9 mouse cellular contexts compared by ENCODE assay signal in genomic region chr1:162196812-162197680, GRCm38 (mm10).
DNase-seq lines count a peak whose midpoint lies in the region; ATAC-seq lines count a peak whose summit lies in the region.
"Had no signal": no experiment of that assay in that cellular context is flagged by ENCODE, and none has a peak within 500 bp of the region (broad histone marks: within the 10 kb centered on the region; RNA-seq: fewer than 3 reads in every experiment).

No protein-coding gene starts in this region.

- H3K27me3 ChIP-seq in embryonic facial prominence, embryonic 10.5 days (replicated peaks; ENCODE audit: low read depth, poor library complexity, severe bottlenecking), result no peaks in the 10 kb centered on the region
- no peaks in the 10 kb centered on the region for H3K27me3 ChIP-seq in limb, embryonic 10.5 days (ENCODE audit: low read depth, poor library complexity, severe bottlenecking)

- WGBS in embryonic facial prominence, embryonic 10.5 days, result 67% methylated on average over 9 of the region's 9 CpGs
- 86% methylated on average over 9 of the region's 9 CpGs for WGBS in limb, embryonic 10.5 days

- H3K4me3 ChIP-seq in embryonic facial prominence, embryonic 10.5 days, result no peak overlapping the region
- H3K4me3 ChIP-seq in limb, embryonic 10.5 days, result no peak overlapping the region
- H3K4me3 ChIP-seq: myocyte had no signal

- no peaks in the 10 kb centered on the region for H3K9me3 ChIP-seq in embryonic facial prominence, embryonic 10.5 days
- H3K9me3 ChIP-seq in limb, embryonic 10.5 days (replicated peaks), result no peaks in the 10 kb centered on the region

- peak; percentile 24 for DNase-seq in right cerebral cortex, adult 18-20 months
- DNase-seq in right cerebral cortex, postnatal 25 days, result no peak
- no peak for DNase-seq in embryonic facial prominence, embryonic 10.5 days (ENCODE audit: low spot score)
- DNase-seq in limb, embryonic 10.5 days (ENCODE audit: low spot score), result no peak
- no peak for DNase-seq in c-Kit-positive CD71-positive TER-119-positive erythroid progenitor cells, embryonic 14.5 days (ENCODE audit: low spot score)
- DNase-seq in yolk sac, embryonic 10.5 days (ENCODE audit: low spot score), result no peak

- peak overlapping the region; percentile 21 for H3K27ac ChIP-seq in embryonic facial prominence, embryonic 10.5 days (replicated peaks)
- H3K27ac ChIP-seq in limb, embryonic 10.5 days, result peak overlapping the region; percentile 73
- H3K27ac ChIP-seq: stomach, postnatal 0 days had no signal

- no peak for ATAC-seq in CD4-positive, CD25-positive, alpha-beta regulatory T cell, adult 4 months

- peaks cover 23% of the 10 kb centered on the region for H3K4me1 ChIP-seq in embryonic facial prominence, embryonic 10.5 days
- peaks cover 17% of the 10 kb centered on the region; the same call in 1 of the 2 replicates for H3K4me1 ChIP-seq in limb, embryonic 10.5 days

- no peaks in the 10 kb centered on the region for H3K36me3 ChIP-seq in embryonic facial prominence, embryonic 10.5 days (replicated peaks)
- H3K36me3 ChIP-seq in limb, embryonic 10.5 days, result no peaks in the 10 kb centered on the region
